Mouse (Mus musculus): ENCODE data around the gene Bmp6. TPM values are rescaled to one million over a fixed set of nuclear protein-coding genes. Genes with fewer than 3 reads are reported as not detected.

Gene Bmp6
- total and polyA plus RNA-seq, 2 experiments from 2014 or later = 3.6 to 14.5 TPM

- ATAC-seq (ENCODE audit: low FRiP score) (no peak), DNase-seq (ENCODE audit: low spot score) (no peak)
- Histone ChIP-seq H3K4me2 (ENCODE audit: low read depth, low read length, poor library complexity, severe bottlenecking) (no peak overlapping the region), H3K4me3 (ENCODE audit: low read depth, low read length) (no peak overlapping the region), H3K9me3 (ENCODE audit: low read length) (no peaks in the 10 kb centered on the region), H3K9ac (replicated peaks; ENCODE audit: low read length, poor library complexity, severe bottlenecking) (no peak overlapping the region), H3K27me3 (ENCODE audit: insufficient read depth, low read length) (no peaks in the 10 kb centered on the region), H3K4me1 (ENCODE audit: insufficient read depth, low read length) (no peaks in the 10 kb centered on the region), H3K27ac (ENCODE audit: low read depth, low read length) (no peak overlapping the region), H3K36me3 (ENCODE audit: insufficient read depth, low read length) (peaks cover 16% of the 10 kb centered on the region)
- TF ChIP-seq CTCF (IDR thresholded peaks at IDR 0.05) = no peak
- 63% methylated on average over 3 of the region's 3 CpGs for WGBS
Measured at GRCm38 (mm10) chr13:38496715-38497114, 151.8 kb downstream of the Bmp6 start.

GRCm38 (mm10) chr13:38501314-38501713, 156.4 kb downstream of the Bmp6 start:
- no peaks in the 10 kb centered on the region for H3K4me1 ChIP-seq (ENCODE audit: insufficient read depth, low read length)

GRCm38 (mm10) chr13:38503137-38503849, 158.4 kb downstream of the Bmp6 start:
- no peak overlapping the region for H3K27ac ChIP-seq (ENCODE audit: low read depth, low read length)
- ATAC-seq (ENCODE audit: low FRiP score) (no peak), DNase-seq (ENCODE audit: low spot score) (peak; percentile 9)
- peaks cover 66% of the 10 kb centered on the region for H3K36me3 ChIP-seq (ENCODE audit: insufficient read depth, low read length)
- no peak overlapping the region for H3K4me3 ChIP-seq (ENCODE audit: low read depth, low read length)
- 91% methylated on average over 14 of the region's 14 CpGs for WGBS
- no peak for TF ChIP-seq CTCF (IDR thresholded peaks at IDR 0.05)
- H3K4me2 ChIP-seq (ENCODE audit: low read depth, low read length, poor library complexity, severe bottlenecking) = no peak overlapping the region
- H3K9ac ChIP-seq (replicated peaks; ENCODE audit: low read length, poor library complexity, severe bottlenecking) = no peak overlapping the region
- H3K27me3 ChIP-seq (ENCODE audit: insufficient read depth, low read length) = no peaks in the 10 kb centered on the region
- no peaks in the 10 kb centered on the region for H3K9me3 ChIP-seq (ENCODE audit: low read length)
- no peaks in the 10 kb centered on the region for H3K4me1 ChIP-seq (ENCODE audit: insufficient read depth, low read length)

More at GRCm38 (mm10) chr13:38501314-38501713, 156.4 kb downstream of the Bmp6 start:
- Histone ChIP-seq H3K4me3 (ENCODE audit: low read depth, low read length) (no peak overlapping the region), H3K27me3 (ENCODE audit: insufficient read depth, low read length) (no peaks in the 10 kb centered on the region), H3K9me3 (ENCODE audit: low read length) (no peaks in the 10 kb centered on the region), H3K27ac (ENCODE audit: low read depth, low read length) (no peak overlapping the region), H3K4me2 (ENCODE audit: low read depth, low read length, poor library complexity, severe bottlenecking) (no peak overlapping the region), H3K36me3 (ENCODE audit: insufficient read depth, low read length) (peaks cover 54% of the 10 kb centered on the region), H3K9ac (replicated peaks; ENCODE audit: low read length, poor library complexity, severe bottlenecking) (no peak overlapping the region)
- ATAC-seq (ENCODE audit: low FRiP score) = no peak
- no peak for DNase-seq (ENCODE audit: low spot score)
- 93% methylated on average over 12 of the region's 12 CpGs for WGBS
- no peak for TF ChIP-seq CTCF (IDR thresholded peaks at IDR 0.05)

GRCm38 (mm10) chr13:38506320-38506719, 161.4 kb downstream of the Bmp6 start:
- DNase-seq (ENCODE audit: low spot score) (peak; percentile 24), ATAC-seq (ENCODE audit: low FRiP score) (no peak)
- Histone ChIP-seq H3K9me3 (ENCODE audit: low read length) (no peaks in the 10 kb centered on the region), H3K27me3 (ENCODE audit: insufficient read depth, low read length) (no peaks in the 10 kb centered on the region), H3K4me1 (ENCODE audit: insufficient read depth, low read length) (no peaks in the 10 kb centered on the region), H3K27ac (ENCODE audit: low read depth, low read length) (no peak overlapping the region), H3K9ac (replicated peaks; ENCODE audit: low read length, poor library complexity, severe bottlenecking) (no peak overlapping the region), H3K36me3 (ENCODE audit: insufficient read depth, low read length) (peaks cover 54% of the 10 kb centered on the region), H3K4me3 (ENCODE audit: low read depth, low read length) (no peak overlapping the region), H3K4me2 (ENCODE audit: low read depth, low read length, poor library complexity, severe bottlenecking) (no peak overlapping the region)
- TF ChIP-seq CTCF (IDR thresholded peaks at IDR 0.05) = peak; percentile 61
- 87% methylated on average over 8 of the region's 8 CpGs for WGBS

DNA sequence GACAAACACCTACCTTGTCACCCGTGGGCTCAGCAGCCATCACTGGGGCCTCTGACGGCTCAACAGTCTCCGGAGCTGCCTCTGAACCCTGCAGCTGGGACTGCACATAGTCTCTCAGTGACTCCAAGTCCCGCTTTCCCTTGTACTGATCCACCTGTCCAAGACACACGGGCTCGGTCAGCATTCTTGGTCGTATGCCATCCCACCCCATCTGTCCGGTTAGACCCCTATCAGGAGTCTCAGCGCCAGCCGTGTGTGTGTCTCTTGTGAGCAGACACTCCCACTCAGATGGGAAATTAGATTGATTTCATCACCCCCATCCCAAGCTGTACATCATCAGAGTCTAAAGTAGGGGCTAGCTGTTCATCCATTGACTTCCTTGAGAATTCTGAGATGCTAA, 162.0 kb downstream of the Bmp6 start:
- H3K27ac ChIP-seq (ENCODE audit: low read depth, low read length) = no peak overlapping the region
- TF ChIP-seq CTCF (IDR thresholded peaks at IDR 0.05) = no peak

GRCm38 (mm10) chr13:38509681-38510341, 164.9 kb downstream of the Bmp6 start:
- no peaks in the 10 kb centered on the region for H3K9me3 ChIP-seq (ENCODE audit: low read length)
- H3K4me3 ChIP-seq (ENCODE audit: low read depth, low read length) = no peak overlapping the region
- no peak for TF ChIP-seq CTCF (IDR thresholded peaks at IDR 0.05)
- H3K4me2 ChIP-seq (ENCODE audit: low read depth, low read length, poor library complexity, severe bottlenecking) = no peak overlapping the region
- ATAC-seq (ENCODE audit: low FRiP score) = no peak
- no peaks in the 10 kb centered on the region for H3K27me3 ChIP-seq (ENCODE audit: insufficient read depth, low read length)
- no peak overlapping the region for H3K9ac ChIP-seq (replicated peaks; ENCODE audit: low read length, poor library complexity, severe bottlenecking)
- H3K4me1 ChIP-seq (ENCODE audit: insufficient read depth, low read length) = no peaks in the 10 kb centered on the region
- H3K36me3 ChIP-seq (ENCODE audit: insufficient read depth, low read length) = peaks cover 43% of the 10 kb centered on the region
- no peak overlapping the region for H3K27ac ChIP-seq (ENCODE audit: low read depth, low read length)
- peak; percentile 12 for DNase-seq (ENCODE audit: low spot score)
- WGBS = 91% methylated on average over 8 of the region's 8 CpGs

More for the DNA sequence above, 162.0 kb downstream of the Bmp6 start:
- DNase-seq (ENCODE audit: low spot score) = no peak
- Histone ChIP-seq H3K4me2 (ENCODE audit: low read depth, low read length, poor library complexity, severe bottlenecking) (no peak overlapping the region), H3K9ac (replicated peaks; ENCODE audit: low read length, poor library complexity, severe bottlenecking) (no peak overlapping the region), H3K4me1 (ENCODE audit: insufficient read depth, low read length) (no peaks in the 10 kb centered on the region), H3K36me3 (ENCODE audit: insufficient read depth, low read length) (peaks cover 47% of the 10 kb centered on the region), H3K9me3 (ENCODE audit: low read length) (no peaks in the 10 kb centered on the region), H3K27me3 (ENCODE audit: insufficient read depth, low read length) (no peaks in the 10 kb centered on the region), H3K4me3 (ENCODE audit: low read depth, low read length) (no peak overlapping the region)
- no peak for ATAC-seq (ENCODE audit: low FRiP score)
- WGBS = 97% methylated on average over 10 of the region's 10 CpGs
